Mouse (Mus musculus) lung, postnatal 0 days (tissue): ENCODE results near the gene Jakmip3. TPM values are rescaled to one million over a fixed set of nuclear protein-coding genes. Genes with fewer than 3 reads are reported as not detected.

ENCODE experiments used
- ATAC-seq: fragments of 200-750 bp; cut with Nextera tagmentation; 2 replicates; pipeline ENCODE4 v1.8.0; 2017; ENCODE audit warnings: moderate library complexity
- DNase-seq: peaks from one replicate; pipeline ENCODE4 v3.0.0-alpha.2; 2016; ENCODE audit warnings: low spot score
- H3K27ac ChIP-seq: fragments of 300-500 bp; sonication (generic); 2 replicates; pipeline ENCODE4 v1.5.1; 2014; ENCODE audit warnings: antibody characterized with exemption, mild to moderate bottlenecking, low read length, mixed read lengths
- H3K27me3 ChIP-seq: fragments of 300-500 bp; sonication (generic); replicated peaks from 2 replicates; pipeline ENCODE4 v1.6.1; 2014; ENCODE audit warnings: low read length, mixed read lengths; ENCODE audit not compliant: insufficient read depth
- H3K36me3 ChIP-seq: fragments of 300-500 bp; sonication (generic); 2 replicates; pipeline ENCODE4 v1.6.1; 2014; ENCODE audit warnings: low read length, mixed read lengths; ENCODE audit not compliant: insufficient read depth
- H3K4me1 ChIP-seq: fragments of 300-500 bp; sonication (generic); 2 replicates; pipeline ENCODE4 v1.6.1; 2014; ENCODE audit warnings: antibody characterized with exemption, low read depth, low read length, mixed read lengths; ENCODE audit not compliant: insufficient read depth
- H3K4me2 ChIP-seq: fragments of 300-500 bp; sonication (generic); replicated peaks from 2 replicates; pipeline ENCODE4 v1.6.1; 2014; ENCODE audit warnings: low read depth, mild to moderate bottlenecking, low read length, moderate library complexity, mixed read lengths
- H3K4me3 ChIP-seq: fragments of 300-500 bp; sonication (generic); 2 replicates; pipeline ENCODE4 v1.5.1; 2014; ENCODE audit warnings: low read depth, low read length
- H3K9ac ChIP-seq: fragments of 300-500 bp; sonication (generic); replicated peaks from 2 replicates; pipeline ENCODE4 v1.6.1; 2014; ENCODE audit warnings: low read depth, mild to moderate bottlenecking
- H3K9me3 ChIP-seq: fragments of 300-500 bp; sonication (generic); 2 replicates; pipeline ENCODE4 v1.6.1; 2016; ENCODE audit warnings: low read length, mixed read lengths
- CTCF ChIP-seq: IDR thresholded peaks from 2 replicates; pipeline ENCODE4 v1.5.1; 2016; ENCODE audit warnings: antibody characterized with exemption, mild to moderate bottlenecking
- EP300 ChIP-seq: IDR thresholded peaks from 2 replicates; pipeline ENCODE4 v1.6.1; 2016; ENCODE audit warnings: antibody characterized with exemption, mild to moderate bottlenecking, control low read depth
- whole genome bisulfite sequencing: fragments of 180-500 bp; shearing (Covaris S2); extraction: QIAGEN DNeasy Blood & Tissue Kit; methylation state at CpG from one replicate; pipeline ENCODE4 v1.1.7; 2014; 5-methylcytosine and 5-hydroxymethylcytosine counted together
- polyA plus RNA-seq: library from polyadenylated mRNA; unstranded; fragments of >200 nt; fragmentation: Nextera tagmentation; extraction: Ambion mirVana; gene quantifications from 2 replicates; pipeline ENCODE4 v1.2.1, GENCODE M21; 2015

Jakmip3 gene
- polyA plus RNA-seq, 1 experiment from 2014 or later = not detected

DNA sequence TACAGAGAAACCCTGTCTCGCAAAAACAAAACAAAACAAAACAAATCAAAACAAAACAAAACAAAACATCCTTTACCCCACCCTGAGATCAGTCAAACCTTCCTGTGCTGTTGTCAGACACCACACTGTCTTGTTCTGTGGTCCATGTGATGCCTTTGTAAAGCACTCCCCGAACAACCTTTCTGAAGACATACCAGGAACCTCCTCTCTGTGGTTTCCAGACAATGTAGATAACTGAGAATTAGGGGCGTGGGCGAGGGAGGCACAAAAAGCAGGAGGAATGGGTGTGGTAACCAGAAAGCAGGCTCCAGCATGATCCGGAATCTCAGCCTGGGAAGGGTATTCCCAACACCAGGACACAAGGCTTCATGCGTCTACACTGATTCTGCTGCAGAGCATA, 74.6 kb downstream of the Jakmip3 start:
- ATAC-seq (no peak), DNase-seq (no peak)
- H3K27me3 ChIP-seq = no peaks in the 10 kb centered on the region
- no peak overlapping the region for H3K4me3 ChIP-seq
- 77% methylated on average over 6 of the region's 6 CpGs for WGBS
- H3K4me2 ChIP-seq = no peak overlapping the region
- no peak overlapping the region for H3K27ac ChIP-seq
- no peaks in the 10 kb centered on the region for H3K36me3 ChIP-seq
- H3K9ac ChIP-seq = no peak overlapping the region
- TF ChIP-seq EP300 = no peak
- TF ChIP-seq CTCF = no peak
- H3K4me1 ChIP-seq = no peaks in the 10 kb centered on the region
- no peaks in the 10 kb centered on the region for H3K9me3 ChIP-seq

- 65% methylated on average over 11 of the region's 11 CpGs for WGBS
- TF ChIP-seq EP300 = no peak
- no peak for TF ChIP-seq CTCF
- Histone ChIP-seq H3K9me3 (no peaks in the 10 kb centered on the region), H3K4me2 (no peak overlapping the region), H3K4me1 (no peaks in the 10 kb centered on the region), H3K27ac (no peak overlapping the region), H3K36me3 (no peaks in the 10 kb centered on the region), H3K4me3 (no peak overlapping the region), H3K27me3 (no peaks in the 10 kb centered on the region), H3K9ac (no peak overlapping the region)
- DNase-seq (no peak), ATAC-seq (no peak)
Observed at GRCm38 (mm10) chr7:139016288-139016687, 75.8 kb downstream of the Jakmip3 start.

- TF ChIP-seq CTCF (no peak), EP300 (no peak)
- H3K4me2 ChIP-seq = no peak overlapping the region
- DNase-seq = no peak
- H3K27ac ChIP-seq = no peak overlapping the region
- no peaks in the 10 kb centered on the region for H3K4me1 ChIP-seq
- 43% methylated on average over 15 of the region's 15 CpGs for WGBS
- no peak overlapping the region for H3K4me3 ChIP-seq
- H3K36me3 ChIP-seq = no peaks in the 10 kb centered on the region
- H3K9ac ChIP-seq = no peak overlapping the region
- H3K9me3 ChIP-seq = no peaks in the 10 kb centered on the region
- H3K27me3 ChIP-seq = no peaks in the 10 kb centered on the region
- no peak for ATAC-seq
Observed at GRCm38 (mm10) chr7:139017249-139017903, 76.8 kb downstream of the Jakmip3 start.

- no peak overlapping the region for H3K27ac ChIP-seq
- no peaks in the 10 kb centered on the region for H3K36me3 ChIP-seq
- 9% methylated on average over 20 of the region's 20 CpGs for WGBS
- no peak overlapping the region for H3K4me3 ChIP-seq
- H3K4me1 ChIP-seq = no peaks in the 10 kb centered on the region
- no peak overlapping the region for H3K4me2 ChIP-seq
- no peaks in the 10 kb centered on the region for H3K27me3 ChIP-seq
- ATAC-seq (no peak), DNase-seq (no peak)
- TF ChIP-seq EP300 (no peak), CTCF (no peak)
- H3K9ac ChIP-seq = no peak overlapping the region
- no peaks in the 10 kb centered on the region for H3K9me3 ChIP-seq
Observed at GRCm38 (mm10) chr7:139020884-139021283, 80.4 kb downstream of the Jakmip3 start.

GRCm38 (mm10) chr7:139021326-139021725, 80.8 kb downstream of the Jakmip3 start:
- H3K9me3 ChIP-seq = no peaks in the 10 kb centered on the region
- H3K36me3 ChIP-seq = no peaks in the 10 kb centered on the region
- H3K9ac ChIP-seq = no peak overlapping the region
- H3K4me1 ChIP-seq = no peaks in the 10 kb centered on the region
- no peak for TF ChIP-seq CTCF
- TF ChIP-seq EP300 = no peak
- H3K27me3 ChIP-seq = no peaks in the 10 kb centered on the region
- no peak overlapping the region for H3K27ac ChIP-seq
- H3K4me2 ChIP-seq = no peak overlapping the region
- no peak overlapping the region for H3K4me3 ChIP-seq
- no peak for ATAC-seq
- no peak for DNase-seq
- WGBS = 60% methylated on average over 1 of the region's 1 CpGs

DNA sequence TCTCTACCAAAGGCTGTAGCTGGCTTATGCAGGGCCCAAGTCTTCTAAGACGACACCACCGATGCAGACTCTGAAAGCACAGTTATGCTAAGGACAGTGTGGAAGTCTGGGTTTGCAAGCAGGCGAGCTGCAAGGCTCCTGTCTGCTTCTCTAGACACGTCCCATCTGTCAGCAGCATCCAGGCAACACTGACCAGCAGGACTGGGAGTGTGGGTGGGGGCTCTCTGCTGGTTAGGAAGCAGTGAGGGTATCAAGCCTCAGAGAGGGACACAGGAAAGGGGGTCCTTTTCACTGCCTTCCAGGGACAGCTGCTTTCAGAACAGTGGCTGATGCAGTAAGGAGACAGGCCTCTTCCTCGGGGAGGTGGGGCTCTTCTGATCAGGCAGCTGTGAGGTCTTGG, 86.6 kb downstream of the Jakmip3 start:
- TF ChIP-seq EP300 (no peak), CTCF (no peak)
- Histone ChIP-seq H3K9me3 (no peaks in the 10 kb centered on the region), H3K4me1 (no peaks in the 10 kb centered on the region), H3K27ac (no peak overlapping the region), H3K4me2 (no peak overlapping the region), H3K27me3 (no peaks in the 10 kb centered on the region), H3K36me3 (no peaks in the 10 kb centered on the region), H3K9ac (no peak overlapping the region), H3K4me3 (no peak overlapping the region)
- 52% methylated on average over 5 of the region's 5 CpGs for WGBS
- ATAC-seq = no peak
- no peak for DNase-seq

- Histone ChIP-seq H3K4me1 (no peaks in the 10 kb centered on the region), H3K4me2 (no peak overlapping the region), H3K4me3 (no peak overlapping the region), H3K9ac (no peak overlapping the region), H3K27me3 (no peaks in the 10 kb centered on the region), H3K36me3 (no peaks in the 10 kb centered on the region), H3K27ac (no peak overlapping the region), H3K9me3 (no peaks in the 10 kb centered on the region)
- 88% methylated on average over 4 of the region's 4 CpGs for WGBS
- DNase-seq (no peak), ATAC-seq (no peak)
- TF ChIP-seq CTCF = no peak
Observed at GRCm38 (mm10) chr7:139031215-139031614, 90.7 kb downstream of the Jakmip3 start.
